Mouse (Mus musculus) small intestine, adult 2 months (tissue): Measurements from ENCODE around the gene Bmf. TPM values are rescaled to one million over a fixed set of nuclear protein-coding genes. Genes with fewer than 3 reads are reported as not detected.

Experiments used
- H3K27ac ChIP-seq: fragments of 200-500 bp; 2 replicates; pipeline ENCODE4 v1.5.1; 2012; ENCODE audit warnings: low read depth, low read length, control low read depth, inconsistent platforms; ENCODE audit not compliant: insufficient read depth
- H3K27me3 ChIP-seq: fragments of 200-500 bp; 2 replicates; pipeline ENCODE4 v1.6.1; 2012; ENCODE audit warnings: mild to moderate bottlenecking, moderate library complexity, low read length, inconsistent platforms; ENCODE audit not compliant: control insufficient read depth, insufficient read depth
- H3K36me3 ChIP-seq: fragments of 200-500 bp; 2 replicates; pipeline ENCODE4 v1.6.1; 2012; ENCODE audit warnings: mild to moderate bottlenecking, low read length, control low read depth, inconsistent platforms; ENCODE audit not compliant: control insufficient read depth, insufficient read depth
- H3K4me1 ChIP-seq: fragments of 200-500 bp; 2 replicates; pipeline ENCODE4 v1.6.1; 2012; ENCODE audit warnings: low read length, inconsistent platforms, mixed read lengths; ENCODE audit not compliant: control insufficient read depth, insufficient read depth, insufficient read length
- H3K4me3 ChIP-seq: fragments of 200-500 bp; 2 replicates; pipeline ENCODE4 v1.5.1; 2012; ENCODE audit warnings: low read depth, mild to moderate bottlenecking, control low read depth, inconsistent platforms, low read length, moderate library complexity
- CTCF ChIP-seq: fragments of 200-500 bp; IDR thresholded peaks from 2 replicates; pipeline ENCODE4 v1.5.1; 2012; ENCODE audit warnings: low read depth, mild to moderate bottlenecking, control low read depth, inconsistent platforms, low read length, moderate library complexity, mixed read lengths; ENCODE audit not compliant: insufficient replicate concordance, insufficient read length; ENCODE audit errors: extremely low read depth
- POLR2A ChIP-seq: fragments of 200-500 bp; IDR thresholded peaks from 2 replicates; pipeline ENCODE4 v1.6.1; 2012; ENCODE audit warnings: low read depth, mild to moderate bottlenecking, control low read depth, inconsistent platforms, low read length, moderate library complexity
- WGBS: fragments of 180-500 bp; shearing (Covaris S2); methylation state at CpG from one replicate; pipeline ENCODE4 v1.1.7; 2018; 5-methylcytosine and 5-hydroxymethylcytosine counted together
- polyA plus RNA-seq: library from polyadenylated mRNA; depleted of rRNA; stranded (reverse); fragments of >200 nt; gene quantifications from 2 replicates; pipeline ENCODE4 v1.2.3, GENCODE M21; 2012; rRNA removed

The Bmf gene
- polyA plus RNA-seq = 4.1 and 10.3 TPM in 2 replicates

- Histone ChIP-seq H3K36me3 (no peaks in the 10 kb centered on the region), H3K4me1 (peaks cover 39% of the 10 kb centered on the region), H3K4me3 (peak within 1 kb of the TSS; percentile 86), H3K27me3 (no peaks in the 10 kb centered on the region), H3K27ac (peak within 1 kb of the TSS; percentile 31; the same call in 1 of the 2 replicates)
- 1% methylated on average over 45 of the region's 45 CpGs for WGBS
- TF ChIP-seq CTCF (no peak), POLR2A (peak; percentile 63)
These were observed at the start of gene Bmf for GRCm38 (mm10) chr2:118549507-118550473. Gene Bmf, minus strand, starts transcription at chr2:118549687.

- no peak for TF ChIP-seq CTCF
- TF ChIP-seq POLR2A = no peak
- H3K27ac ChIP-seq = no peak overlapping the region
- peaks cover 3% of the 10 kb centered on the region for H3K4me1 ChIP-seq
- H3K36me3 ChIP-seq = no peaks in the 10 kb centered on the region
- WGBS = 24% methylated on average over 5 of the region's 5 CpGs
- H3K27me3 ChIP-seq = no peaks in the 10 kb centered on the region
- H3K4me3 ChIP-seq = 0 out of 2 replicates have a peak overlapping the region, but pooled peaks have one; percentile 23
These were observed 49.6 kb upstream of the Bmf start for GRCm38 (mm10) chr2:118599087-118599486.

- peaks cover 3% of the 10 kb centered on the region for H3K4me1 ChIP-seq
- H3K36me3 ChIP-seq = no peaks in the 10 kb centered on the region
- peak within 1 kb of the TSS; percentile 97 for H3K4me3 ChIP-seq
- H3K27me3 ChIP-seq = no peaks in the 10 kb centered on the region
- 5% methylated on average over 41 of the region's 41 CpGs for WGBS
- TF ChIP-seq POLR2A (no peak), CTCF (no peak)
- no peak within 1 kb of the TSS; the same call in 1 of the 2 replicates for H3K27ac ChIP-seq
These were observed 48.4 kb upstream of the Bmf start, which contains the start of gene Bub1b for GRCm38 (mm10) chr2:118597673-118598568. Gene Bub1b, plus strand, starts transcription at chr2:118598211.

- whole genome bisulfite sequencing = 81% methylated on average over 4 of the region's 4 CpGs
- no peak overlapping the region for H3K27ac ChIP-seq
- TF ChIP-seq CTCF (no peak), POLR2A (no peak)
- no peaks in the 10 kb centered on the region for H3K36me3 ChIP-seq
- no peak overlapping the region for H3K4me3 ChIP-seq
- H3K27me3 ChIP-seq = no peaks in the 10 kb centered on the region
- no peaks in the 10 kb centered on the region for H3K4me1 ChIP-seq
These were observed 41.6 kb upstream of the Bmf start for GRCm38 (mm10) chr2:118591083-118591482.

- Histone ChIP-seq H3K4me1 (0 out of 2 replicates have a peak, but pooled peaks cover 2% of the 10 kb centered on the region), H3K4me3 (no peak overlapping the region), H3K27ac (no peak overlapping the region), H3K27me3 (no peaks in the 10 kb centered on the region), H3K36me3 (no peaks in the 10 kb centered on the region)
- WGBS = 82% methylated on average over 3 of the region's 3 CpGs
- TF ChIP-seq CTCF (no peak), POLR2A (no peak)
These were observed 38.2 kb upstream of the Bmf start for GRCm38 (mm10) chr2:118587686-118588085.

GRCm38 (mm10) chr2:118586013-118586412 is 36.5 kb upstream of the Bmf start:
- TF ChIP-seq POLR2A (no peak), CTCF (no peak)
- WGBS = 28% methylated on average over 5 of the region's 5 CpGs
- H3K36me3 ChIP-seq = no peaks in the 10 kb centered on the region

More at GRCm38 (mm10) chr2:118586013-118586412, 36.5 kb upstream of the Bmf start:
- H3K27me3 ChIP-seq = no peaks in the 10 kb centered on the region
- H3K27ac ChIP-seq = no peak overlapping the region
- no peak overlapping the region for H3K4me3 ChIP-seq
- H3K4me1 ChIP-seq = 0 out of 2 replicates have a peak, but pooled peaks cover 2% of the 10 kb centered on the region
